Mouse (Mus musculus): ENCODE results near the gene Wnt5a.

- TF ChIP-seq GATA1 (IDR thresholded peaks at IDR 0.05; ENCODE audit: low read length) (no peak), TAL1 (IDR thresholded peaks at IDR 0.05; ENCODE audit: low read length) (no peak)
These were observed 21.0 kb downstream of the Wnt5a start for GRCm38 (mm10) chr14:28525566-28525965.

All from erythroblast, embryonic 14.5 days (primary cell).